Mouse (Mus musculus) frontal cortex, postnatal 25 days (tissue): ENCODE results near the gene Kynu.

Source experiments
- DNase-seq, 2 experiments: peaks; one replicate each; pipeline ENCODE4 v3.0.0; 2022; ENCODE audit warnings: low spot score in 2 of 2

The Kynu gene

GRCm38 (mm10) chr2:43646962-43647361, 91.8 kb downstream of the Kynu start:
- DNase-seq, result no peak

- DNase-seq, result no peak
Measured at GRCm38 (mm10) chr2:43669588-43669987, 114.5 kb downstream of the Kynu start.

- DNase-seq, result peak; percentile 25 to 48
Measured at GRCm38 (mm10) chr2:43673619-43674018, 118.5 kb downstream of the Kynu start.

- no peak for DNase-seq
Measured at GRCm38 (mm10) chr2:43674098-43674497, 119.0 kb downstream of the Kynu start.

- DNase-seq, result no peak
Measured at GRCm38 (mm10) chr2:43675277-43675676, 120.1 kb downstream of the Kynu start.

- no peak for DNase-seq
Measured at GRCm38 (mm10) chr2:43690402-43690801, 135.3 kb downstream of the Kynu start.

GRCm38 (mm10) chr2:43691290-43691689, 136.2 kb downstream of the Kynu start:
- no peak for DNase-seq

- DNase-seq, result no peak
Measured at GRCm38 (mm10) chr2:43695635-43696034, 140.5 kb downstream of the Kynu start.

GRCm38 (mm10) chr2:43712611-43713138, 157.5 kb downstream of the Kynu start:
- no peak for DNase-seq

GRCm38 (mm10) chr2:43722446-43723103, 167.4 kb downstream of the Kynu start:
- peak; percentile 50 to 56 for DNase-seq

- DNase-seq, result no peak
Measured at GRCm38 (mm10) chr2:43723104-43723541, 168.0 kb downstream of the Kynu start.

GRCm38 (mm10) chr2:43727181-43727580, 172.1 kb downstream of the Kynu start:
- no peak for DNase-seq

GRCm38 (mm10) chr2:43727693-43728092, 172.6 kb downstream of the Kynu start:
- DNase-seq, result no peak

- no peak for DNase-seq
Measured at GRCm38 (mm10) chr2:43728831-43729230, 173.7 kb downstream of the Kynu start.
